Mouse (Mus musculus) right cerebral cortex, adult 2 months (tissue): ENCODE measurements around the gene Megf8.
A peak's percentile ranks its signal among the peaks of the same experiment; 100 is the strongest.
"Not testable (repeated sequence)": the region's sequence is repeated elsewhere in the genome, so short reads cannot be mapped to it uniquely, and the experiment has no call there.

Experiments used
- DNase-seq, 2 experiments: peaks; one replicate each; pipeline ENCODE4 v3.0.0; 2021 to 2022; ENCODE audit warnings: low spot score in 2 of 2

The Megf8 gene

GRCm38 (mm10) chr7:25381284-25381680, 64.3 kb downstream of the Megf8 start:
- DNase-seq = no peak

DNA sequence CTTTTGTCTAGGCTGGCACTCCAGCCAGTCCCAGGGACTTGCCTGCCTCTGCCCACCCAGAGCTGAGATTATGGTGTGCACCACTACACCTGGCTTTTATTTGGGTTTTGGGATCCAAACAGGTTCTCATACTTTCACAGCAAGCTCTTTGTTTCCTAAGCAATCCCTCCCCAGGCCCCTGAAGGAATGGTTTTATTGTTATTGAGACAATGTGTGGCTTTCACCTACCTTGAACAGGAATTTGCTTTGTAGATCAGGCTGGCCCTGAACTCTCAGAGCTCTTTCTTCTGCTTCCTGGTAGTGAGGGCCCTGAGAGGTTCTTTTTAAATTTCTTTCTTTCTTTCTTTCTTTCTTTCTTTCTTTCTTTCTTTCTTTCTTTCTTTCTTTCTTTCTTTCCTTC, 65.6 kb downstream of the Megf8 start:
- DNase-seq = no peak

DNA sequence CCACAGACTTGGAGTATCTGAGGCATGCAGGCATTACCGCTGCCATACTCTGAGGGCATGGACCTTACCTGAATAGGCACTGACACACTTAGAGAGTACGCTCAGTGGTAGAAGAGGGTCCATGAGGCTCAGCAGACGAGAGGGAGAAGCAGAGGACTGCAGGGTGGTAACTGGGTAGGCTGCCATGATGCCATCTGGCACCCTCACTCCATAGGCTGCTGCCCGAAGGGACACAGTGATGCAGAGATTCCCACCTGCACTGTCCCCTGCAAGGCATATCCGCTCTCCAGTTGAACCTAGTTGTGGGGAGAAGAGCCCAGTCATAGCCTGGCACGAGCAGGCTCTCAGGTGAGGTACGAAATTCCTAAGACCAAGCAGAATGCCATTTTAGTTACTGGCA, 66.4 kb downstream of the Megf8 start:
- no peak for DNase-seq

- no peak for DNase-seq
Observed at GRCm38 (mm10) chr7:25383891-25384290, 66.9 kb downstream of the Megf8 start.

GRCm38 (mm10) chr7:25384318-25384717, 67.4 kb downstream of the Megf8 start:
- DNase-seq = no peak

DNA sequence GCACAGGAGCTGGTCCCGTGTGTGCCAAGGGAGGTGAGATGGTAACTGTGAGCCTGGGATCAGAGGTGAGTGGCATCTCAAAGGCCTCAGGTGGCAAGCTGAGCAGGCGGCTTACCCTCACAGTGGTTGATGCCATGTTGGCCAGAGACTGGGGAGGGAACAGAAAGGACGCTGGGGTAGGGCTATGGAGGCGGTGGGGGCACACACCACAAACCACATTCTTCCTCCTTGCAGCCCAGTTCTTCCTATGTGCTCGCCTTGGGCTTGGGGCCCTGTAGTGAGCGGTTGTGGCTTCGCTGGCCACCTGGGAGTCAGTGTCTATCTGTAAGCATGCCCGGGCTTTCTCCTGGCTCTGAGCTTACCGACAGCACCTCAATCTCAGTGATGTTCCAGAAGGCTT, 67.9 kb downstream of the Megf8 start:
- no peak for DNase-seq

- DNase-seq = no peak
Observed at GRCm38 (mm10) chr7:25385259-25385658, 68.3 kb downstream of the Megf8 start.

GRCm38 (mm10) chr7:25385850-25386555, 69.0 kb downstream of the Megf8 start:
- no peak for DNase-seq

- no peak for DNase-seq
Observed at GRCm38 (mm10) chr7:25387811-25388440, 71.0 kb downstream of the Megf8 start.

GRCm38 (mm10) chr7:25388916-25389315, 72.0 kb downstream of the Megf8 start:
- DNase-seq = no peak

GRCm38 (mm10) chr7:25390054-25390770, 73.2 kb downstream of the Megf8 start:
- no peak for DNase-seq

GRCm38 (mm10) chr7:25390986-25391385, 74.0 kb downstream of the Megf8 start:
- DNase-seq = no peak

DNA sequence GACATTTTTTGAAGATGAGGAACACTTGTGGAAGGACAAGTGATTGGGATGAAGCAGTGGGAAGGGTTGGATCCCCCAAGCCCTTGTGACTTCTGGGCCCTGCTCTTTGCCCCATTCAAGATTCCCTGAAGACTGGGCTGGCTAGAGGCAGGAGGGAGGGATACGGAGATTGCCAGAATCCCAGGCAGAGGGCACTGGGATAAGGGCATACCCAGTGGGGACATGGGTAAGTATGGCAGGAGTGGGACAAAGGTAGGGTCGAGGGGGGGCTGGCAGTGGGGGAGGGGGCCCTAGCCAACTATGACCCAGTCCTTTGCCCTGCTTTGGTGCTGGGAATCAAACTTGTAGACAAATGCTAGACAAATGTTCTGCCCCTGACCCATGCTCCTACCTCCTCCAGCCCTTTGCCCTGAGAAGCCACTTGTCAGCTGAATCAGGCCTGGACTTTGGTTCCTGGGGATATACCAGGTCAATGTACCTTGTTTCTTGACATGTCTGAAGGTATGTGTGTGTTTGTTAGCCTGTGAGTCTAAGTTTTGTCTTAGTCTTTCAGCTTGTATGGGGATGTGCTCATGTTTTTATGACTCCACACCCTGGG, 75.0 kb downstream of the Megf8 start:
- DNase-seq = no peak

- no peak for DNase-seq
Observed at GRCm38 (mm10) chr7:25392851-25393250, 75.9 kb downstream of the Megf8 start.

DNA sequence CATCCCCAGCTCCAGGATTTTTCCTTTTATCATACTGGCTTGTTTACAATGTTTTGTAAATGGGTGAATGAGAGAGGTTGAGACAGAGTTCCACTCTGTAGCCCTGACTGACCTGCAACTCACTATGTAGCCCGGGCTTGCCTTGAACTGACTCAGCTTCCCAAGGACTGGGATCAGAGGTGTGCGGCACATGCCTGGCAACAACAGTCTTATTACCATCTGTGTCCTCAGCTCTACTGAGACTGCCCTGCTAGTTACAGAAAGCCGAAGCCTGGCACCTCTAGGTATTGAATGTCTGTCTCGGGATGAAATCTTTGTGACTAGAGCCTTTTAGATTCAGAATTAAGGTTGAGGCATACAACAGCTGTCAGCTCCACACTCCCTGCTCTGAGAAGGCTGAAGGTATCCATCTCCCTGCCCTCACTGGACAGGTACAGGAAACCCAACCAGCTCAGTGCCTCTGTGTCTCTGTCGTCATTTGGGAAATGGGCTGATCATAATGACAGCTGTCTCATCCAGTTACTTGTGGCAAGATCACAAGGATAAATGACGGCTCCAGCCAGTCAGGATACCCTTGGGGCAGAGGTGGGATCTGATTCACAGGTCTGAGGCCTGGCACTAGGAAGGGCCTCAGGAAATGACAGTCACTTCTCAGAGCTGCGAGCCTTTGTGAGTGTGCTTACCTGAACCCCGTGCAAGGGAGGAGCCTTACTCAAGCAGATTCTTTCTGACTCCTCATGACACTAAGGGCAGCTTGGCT, 76.7 kb downstream of the Megf8 start:
- DNase-seq = no peak

DNA sequence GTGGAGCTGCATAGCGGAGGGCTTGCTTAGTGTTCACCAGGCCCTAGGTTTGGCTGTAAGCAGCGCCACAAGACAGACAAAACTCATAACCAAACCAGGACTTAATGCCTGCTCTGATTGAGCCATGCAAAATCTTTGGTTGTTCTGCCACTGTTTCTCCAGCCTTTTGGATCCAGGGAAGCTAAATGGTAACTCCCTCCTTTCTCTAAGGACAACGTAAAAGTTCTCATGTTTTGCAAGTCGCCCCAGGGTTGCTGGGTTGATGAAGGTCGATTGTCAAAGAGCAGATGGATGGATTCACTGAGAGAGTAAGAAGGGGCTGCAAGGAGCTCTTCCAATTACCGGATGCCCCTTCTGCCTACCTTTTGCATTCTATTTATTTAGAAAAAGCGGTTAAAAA, 77.8 kb downstream of the Megf8 start:
- no peak for DNase-seq

GRCm38 (mm10) chr7:25395186-25395557, 78.2 kb downstream of the Megf8 start:
- no peak for DNase-seq

DNA sequence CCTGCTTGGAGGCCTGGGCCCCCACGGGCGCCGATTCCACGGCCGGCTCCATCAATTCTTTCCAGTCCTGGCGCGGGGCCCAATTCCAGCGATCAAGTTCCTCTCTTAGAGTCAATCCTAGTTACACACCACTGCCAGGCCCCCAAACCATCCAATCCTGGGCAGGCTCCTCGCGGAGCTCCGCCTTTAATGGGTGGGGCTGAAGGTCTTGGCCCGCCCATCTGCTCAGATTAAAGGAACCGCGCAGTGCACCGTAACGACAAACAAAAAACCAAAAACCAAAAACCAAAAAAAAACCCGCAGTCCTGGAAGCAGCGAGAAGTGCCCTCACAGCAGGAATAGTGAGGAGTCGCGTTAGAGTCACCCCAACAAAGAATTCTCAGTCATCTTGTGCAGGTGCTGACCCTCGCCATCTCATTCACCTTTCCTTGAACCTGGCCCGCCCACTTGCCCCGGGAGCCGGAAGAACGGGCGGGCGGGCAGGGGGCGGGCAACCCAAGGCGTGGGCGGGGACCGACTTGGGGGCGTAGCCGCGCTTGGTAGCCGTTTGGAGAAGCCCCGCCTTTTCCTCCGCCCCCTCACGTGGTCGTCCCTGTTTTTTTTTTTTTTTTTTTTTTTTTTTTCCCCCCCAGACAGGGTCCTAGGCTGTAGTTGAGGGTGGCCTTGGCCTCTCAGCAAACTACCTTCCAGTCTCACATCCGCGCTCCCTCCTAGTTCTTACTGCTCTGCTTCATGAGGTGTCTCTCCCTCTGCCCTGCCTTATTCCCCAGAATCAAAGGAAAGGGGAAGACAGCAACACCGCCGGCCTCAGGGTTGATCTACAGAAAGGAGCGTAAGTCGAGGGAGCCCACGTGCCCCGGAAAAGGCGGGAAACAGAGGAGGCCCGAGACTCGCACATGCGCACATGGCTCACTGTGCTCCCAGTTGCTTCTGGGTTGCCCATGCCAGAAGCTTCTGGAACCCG, 78.9 kb downstream of the Megf8 start:
- DNase-seq = peak; percentile 97

- no peak for DNase-seq
Observed at GRCm38 (mm10) chr7:25396621-25397020, 79.7 kb downstream of the Megf8 start.

- DNase-seq = no peak
Observed at GRCm38 (mm10) chr7:25398610-25399009, 81.6 kb downstream of the Megf8 start, which contains the start of gene Lipe. Lipe (minus strand) TSS chr7:25398710.

DNA sequence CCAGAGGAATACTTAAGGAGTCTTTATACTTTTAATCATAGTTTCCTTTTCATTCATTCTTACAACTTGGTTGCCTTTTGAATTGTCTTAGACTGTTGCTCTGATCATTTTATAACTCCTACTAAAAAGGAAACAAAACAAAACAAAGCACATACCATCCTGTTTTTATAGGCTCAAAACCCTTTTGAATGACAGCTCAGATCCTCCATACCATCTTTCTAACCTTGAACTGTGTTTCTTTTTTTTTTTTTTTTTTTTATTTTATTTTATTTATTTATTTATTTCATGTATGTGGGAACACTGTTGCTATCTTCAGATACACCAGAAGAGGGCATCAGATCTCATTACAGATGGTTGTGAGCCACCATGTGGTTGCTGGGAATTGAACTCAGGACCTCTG, 82.1 kb downstream of the Megf8 start:
- not testable (repeated sequence) for DNase-seq
